Mouse (Mus musculus): ENCODE data around the gene Cdh1. TPM values are rescaled to one million over a fixed set of nuclear protein-coding genes. Genes with fewer than 3 reads are reported as not detected.

Gene Cdh1
- polyA plus RNA-seq, 1 experiment from 2014 or later: 0.19 TPM

DNA sequence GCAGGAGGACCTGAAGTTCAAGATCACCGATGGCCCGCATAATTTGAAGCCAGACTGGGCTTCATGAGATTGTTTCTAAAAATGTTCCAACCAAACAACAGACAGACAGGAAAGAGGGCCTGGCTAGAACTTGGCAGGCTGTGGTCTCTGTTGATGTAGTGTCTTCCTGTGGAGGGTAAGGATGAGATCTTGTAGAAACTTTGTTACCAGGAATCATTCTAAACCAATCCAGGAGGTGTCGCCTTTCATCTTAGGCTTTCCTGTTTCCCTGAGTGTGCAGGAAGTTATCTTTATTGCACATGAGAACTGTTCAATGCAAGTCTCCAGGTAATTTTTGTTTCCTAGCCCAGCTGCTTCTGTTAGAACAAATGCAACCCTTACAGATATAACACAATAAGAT lies 48.8 kb downstream of the Cdh1 start:
- H3K27me3 ChIP-seq (ENCODE audit: control insufficient read depth, insufficient read depth, low read length): no peaks in the 10 kb centered on the region
- ATAC-seq (ENCODE audit: low read depth): no peak
- WGBS: 92% methylated on average over 3 of the region's 3 CpGs
- H3K9ac ChIP-seq (replicated peaks; ENCODE audit: low read depth, low read length): no peak overlapping the region
- H3K4me1 ChIP-seq (ENCODE audit: control insufficient read depth, insufficient read depth, low read length): no peaks in the 10 kb centered on the region
- H3K27ac ChIP-seq (ENCODE audit: low read depth, low read length): no peak overlapping the region
- H3K4me3 ChIP-seq (ENCODE audit: low read depth, low read length): no peak overlapping the region
- no peaks in the 10 kb centered on the region for H3K9me3 ChIP-seq (ENCODE audit: control insufficient read depth, low read length)
- no peaks in the 10 kb centered on the region for H3K36me3 ChIP-seq (ENCODE audit: control insufficient read depth, insufficient read depth, low read length)
- H3K4me2 ChIP-seq (ENCODE audit: low read depth, low read length): no peak overlapping the region

DNA sequence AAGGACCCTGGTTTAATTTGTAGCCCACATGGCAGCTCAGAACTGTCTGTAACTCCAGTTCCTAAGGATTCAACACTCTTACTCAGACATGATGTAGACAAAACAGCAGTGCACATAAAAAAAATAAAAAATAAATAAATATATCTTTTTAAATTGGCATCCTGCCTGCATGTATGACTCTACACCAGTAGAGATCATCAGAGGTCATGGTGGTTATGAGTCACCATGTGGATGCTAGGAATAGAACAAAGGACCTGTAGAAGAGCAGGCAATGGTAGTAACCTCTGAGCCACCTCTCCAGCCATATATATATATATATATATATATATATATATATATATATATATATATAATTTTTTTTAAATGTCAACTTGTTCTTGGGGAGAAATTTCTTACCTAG lies 52.9 kb downstream of the Cdh1 start:
- H3K4me2 ChIP-seq (ENCODE audit: low read depth, low read length): no peak overlapping the region
- ATAC-seq (ENCODE audit: low read depth): no peak

DNA sequence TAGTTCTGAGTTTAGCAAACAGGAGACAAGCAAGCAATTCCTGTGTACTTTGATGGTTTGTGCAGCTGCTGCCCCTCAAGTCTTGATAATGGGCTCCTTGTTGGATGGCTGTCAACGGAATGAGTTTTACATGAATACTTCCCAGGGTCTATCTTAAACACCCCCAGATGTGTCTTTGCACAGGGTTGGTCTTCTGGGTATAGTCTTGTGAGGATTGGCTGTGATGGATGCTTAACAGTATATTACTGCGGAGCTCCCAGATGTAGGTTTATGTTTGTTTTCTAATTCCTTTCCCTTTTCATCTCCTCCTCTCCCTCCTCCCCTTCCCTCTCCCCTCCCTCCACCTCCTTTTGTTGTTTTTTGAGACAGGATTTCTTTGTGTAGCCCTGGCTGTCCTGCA lies 69.6 kb downstream of the Cdh1 start:
- H3K27me3 ChIP-seq (ENCODE audit: control insufficient read depth, insufficient read depth, low read length): no peaks in the 10 kb centered on the region
- ATAC-seq (ENCODE audit: low read depth): no peak
- no peaks in the 10 kb centered on the region for H3K36me3 ChIP-seq (ENCODE audit: control insufficient read depth, insufficient read depth, low read length)
- no peaks in the 10 kb centered on the region for H3K4me1 ChIP-seq (ENCODE audit: control insufficient read depth, insufficient read depth, low read length)
- no peak overlapping the region for H3K27ac ChIP-seq (ENCODE audit: low read depth, low read length)
- no peaks in the 10 kb centered on the region for H3K9me3 ChIP-seq (ENCODE audit: control insufficient read depth, low read length)
- H3K9ac ChIP-seq (replicated peaks; ENCODE audit: low read depth, low read length): no peak overlapping the region
- H3K4me2 ChIP-seq (ENCODE audit: low read depth, low read length): no peak overlapping the region
- 54% methylated on average over 2 of the region's 2 CpGs for WGBS
- no peak overlapping the region for H3K4me3 ChIP-seq (ENCODE audit: low read depth, low read length)

More for the DNA sequence above, 52.9 kb downstream of the Cdh1 start:
- no peaks in the 10 kb centered on the region for H3K9me3 ChIP-seq (ENCODE audit: control insufficient read depth, low read length)
- no peak overlapping the region for H3K4me3 ChIP-seq (ENCODE audit: low read depth, low read length)
- H3K27me3 ChIP-seq (ENCODE audit: control insufficient read depth, insufficient read depth, low read length): no peaks in the 10 kb centered on the region
- H3K36me3 ChIP-seq (ENCODE audit: control insufficient read depth, insufficient read depth, low read length): no peaks in the 10 kb centered on the region
- no peak overlapping the region for H3K9ac ChIP-seq (replicated peaks; ENCODE audit: low read depth, low read length)
- H3K4me1 ChIP-seq (ENCODE audit: control insufficient read depth, insufficient read depth, low read length): no peaks in the 10 kb centered on the region
- H3K27ac ChIP-seq (ENCODE audit: low read depth, low read length): no peak overlapping the region

DNA sequence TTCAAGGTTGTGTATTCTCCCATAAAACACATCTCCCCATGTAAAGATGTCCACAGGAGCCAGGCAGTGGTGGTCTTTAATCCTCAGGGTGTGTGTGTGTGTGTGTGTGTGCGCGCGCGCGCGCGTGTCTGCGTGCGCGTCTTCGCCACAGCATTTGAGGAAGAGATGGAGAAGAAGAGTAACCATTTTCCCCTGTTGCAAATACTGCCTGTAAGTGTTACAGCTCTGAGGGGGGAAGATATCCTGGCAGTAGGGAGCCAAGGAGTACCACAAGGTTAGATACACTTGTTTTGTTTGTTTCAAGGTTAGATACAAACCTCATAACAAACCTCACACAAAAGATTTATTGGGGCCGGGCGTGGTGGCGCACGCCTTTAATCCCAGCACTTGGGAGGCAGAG lies 71.2 kb downstream of the Cdh1 start:
- no peak overlapping the region for H3K27ac ChIP-seq (ENCODE audit: low read depth, low read length)
- H3K9me3 ChIP-seq (ENCODE audit: control insufficient read depth, low read length): no peaks in the 10 kb centered on the region
- no peak overlapping the region for H3K9ac ChIP-seq (replicated peaks; ENCODE audit: low read depth, low read length)
- H3K36me3 ChIP-seq (ENCODE audit: control insufficient read depth, insufficient read depth, low read length): no peaks in the 10 kb centered on the region
- 98% methylated on average over 15 of the region's 15 CpGs for WGBS
- H3K4me2 ChIP-seq (ENCODE audit: low read depth, low read length): no peak overlapping the region
- no peaks in the 10 kb centered on the region for H3K4me1 ChIP-seq (ENCODE audit: control insufficient read depth, insufficient read depth, low read length)
- H3K27me3 ChIP-seq (ENCODE audit: control insufficient read depth, insufficient read depth, low read length): no peaks in the 10 kb centered on the region
- H3K4me3 ChIP-seq (ENCODE audit: low read depth, low read length): no peak overlapping the region
- no peak for ATAC-seq (ENCODE audit: low read depth)

DNA sequence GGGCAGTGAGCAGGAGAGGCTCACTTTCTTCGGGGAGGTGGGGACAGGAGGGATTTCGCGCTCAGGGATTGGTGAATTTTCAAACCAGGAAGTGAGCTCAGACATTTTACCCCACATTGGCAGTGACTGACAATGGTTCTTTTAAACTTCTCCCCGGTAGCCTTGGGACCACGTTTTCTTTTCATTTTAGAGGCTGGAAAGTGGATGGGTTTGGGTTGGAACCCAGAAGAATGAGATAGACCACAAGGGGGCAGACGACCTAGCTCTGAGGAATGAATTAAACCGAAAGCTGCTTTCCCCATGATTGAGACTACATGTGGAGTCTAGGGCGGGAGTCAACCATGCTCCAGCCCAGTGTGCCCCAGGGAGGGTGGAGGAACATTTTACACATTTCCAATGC lies 71.7 kb downstream of the Cdh1 start:
- H3K36me3 ChIP-seq (ENCODE audit: control insufficient read depth, insufficient read depth, low read length): no peaks in the 10 kb centered on the region
- ATAC-seq (ENCODE audit: low read depth): no peak

DNA sequence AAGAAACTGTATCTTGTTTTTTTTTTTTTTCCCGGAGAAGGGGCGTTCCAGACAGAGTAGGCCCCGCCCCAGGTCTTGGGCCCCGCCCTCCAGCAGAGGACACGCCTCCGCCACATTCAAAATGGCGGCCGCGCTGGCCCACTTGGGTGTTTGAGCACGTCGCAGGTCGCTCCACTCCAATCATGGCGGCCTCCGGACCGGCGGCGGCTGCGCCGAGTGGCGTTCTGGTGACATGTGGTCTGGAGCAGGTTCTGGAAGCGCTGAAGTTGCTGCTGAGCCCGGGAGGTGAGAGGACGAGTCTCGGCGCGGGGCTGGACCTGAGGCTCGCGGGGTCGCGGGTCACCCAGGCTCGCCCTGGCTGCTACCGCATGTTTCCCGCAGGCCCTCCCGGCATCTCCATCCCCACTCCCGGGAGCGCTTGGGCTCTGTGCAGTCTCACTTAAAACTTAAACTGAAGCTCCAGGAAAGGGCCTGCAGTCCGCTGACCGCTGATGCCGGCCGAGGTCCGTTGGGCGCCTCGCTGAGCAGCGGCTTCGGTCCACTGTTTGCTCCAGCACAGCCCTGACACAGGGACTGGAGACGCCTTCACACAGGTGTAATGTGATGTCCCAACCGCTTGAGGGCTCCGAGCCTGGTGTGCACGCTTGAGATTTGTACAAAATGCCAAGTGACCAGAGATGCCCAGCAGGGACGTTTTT lies 80.0 kb downstream of the Cdh1 start, which contains the start of gene Tango6:
Gene Tango6, plus strand, starts transcription at position 98 of the 698 bp plus-strand sequence.
- H3K9me3 ChIP-seq (ENCODE audit: control insufficient read depth, low read length): no peaks in the 10 kb centered on the region
- under 1% methylated on average over 43 of the region's 50 CpGs for WGBS
- H3K4me1 ChIP-seq (ENCODE audit: control insufficient read depth, insufficient read depth, low read length): no peaks in the 10 kb centered on the region
- peak within 1 kb of the TSS; percentile 63 for H3K4me3 ChIP-seq (ENCODE audit: low read depth, low read length)
- no peaks in the 10 kb centered on the region for H3K36me3 ChIP-seq (ENCODE audit: control insufficient read depth, insufficient read depth, low read length)
- peak within 1 kb of the TSS; percentile 65 for H3K9ac ChIP-seq (replicated peaks; ENCODE audit: low read depth, low read length)
- peak within 1 kb of the TSS; percentile 50 for H3K4me2 ChIP-seq (ENCODE audit: low read depth, low read length)
- H3K27me3 ChIP-seq (ENCODE audit: control insufficient read depth, insufficient read depth, low read length): no peaks in the 10 kb centered on the region
- peak within 1 kb of the TSS; percentile 88 for H3K27ac ChIP-seq (ENCODE audit: low read depth, low read length)
- peak; percentile 94 for ATAC-seq (ENCODE audit: low read depth)

More for the DNA sequence above, 71.7 kb downstream of the Cdh1 start:
- Histone ChIP-seq H3K27me3 (ENCODE audit: control insufficient read depth, insufficient read depth, low read length) (no peaks in the 10 kb centered on the region), H3K27ac (ENCODE audit: low read depth, low read length) (no peak overlapping the region), H3K4me2 (ENCODE audit: low read depth, low read length) (no peak overlapping the region), H3K4me1 (ENCODE audit: control insufficient read depth, insufficient read depth, low read length) (no peaks in the 10 kb centered on the region), H3K9ac (replicated peaks; ENCODE audit: low read depth, low read length) (no peak overlapping the region), H3K4me3 (ENCODE audit: low read depth, low read length) (no peak overlapping the region), H3K9me3 (ENCODE audit: control insufficient read depth, low read length) (no peaks in the 10 kb centered on the region)
- WGBS: 82% methylated on average over 8 of the region's 8 CpGs

DNA sequence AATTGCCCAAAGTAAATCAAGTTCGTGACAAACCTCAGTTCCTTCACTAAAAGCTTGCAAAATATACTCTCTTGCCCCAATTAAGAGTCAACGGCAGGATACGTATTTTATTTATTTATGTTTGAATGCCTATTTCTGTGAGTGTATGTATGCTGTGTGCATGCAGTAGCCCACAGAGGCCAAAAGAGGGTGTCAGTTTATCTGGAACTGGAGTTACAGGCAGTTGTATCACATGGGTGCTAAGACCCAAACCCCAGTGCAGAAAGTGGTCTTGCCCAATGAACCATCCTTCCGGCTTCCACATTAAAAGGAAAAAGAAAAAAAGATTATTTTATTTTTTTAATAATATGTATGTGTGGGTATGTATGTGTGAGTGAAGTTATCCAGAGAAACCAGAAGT lies 81.2 kb downstream of the Cdh1 start:
- no peak for ATAC-seq (ENCODE audit: low read depth)
- no peaks in the 10 kb centered on the region for H3K36me3 ChIP-seq (ENCODE audit: control insufficient read depth, insufficient read depth, low read length)
- H3K9ac ChIP-seq (replicated peaks; ENCODE audit: low read depth, low read length): no peak overlapping the region
- whole genome bisulfite sequencing: 98% methylated on average over 4 of the region's 4 CpGs
- no peaks in the 10 kb centered on the region for H3K4me1 ChIP-seq (ENCODE audit: control insufficient read depth, insufficient read depth, low read length)
- no peak overlapping the region for H3K27ac ChIP-seq (ENCODE audit: low read depth, low read length)
- H3K4me2 ChIP-seq (ENCODE audit: low read depth, low read length): no peak overlapping the region
- no peak overlapping the region for H3K4me3 ChIP-seq (ENCODE audit: low read depth, low read length)
- H3K9me3 ChIP-seq (ENCODE audit: control insufficient read depth, low read length): no peaks in the 10 kb centered on the region
- no peaks in the 10 kb centered on the region for H3K27me3 ChIP-seq (ENCODE audit: control insufficient read depth, insufficient read depth, low read length)

DNA sequence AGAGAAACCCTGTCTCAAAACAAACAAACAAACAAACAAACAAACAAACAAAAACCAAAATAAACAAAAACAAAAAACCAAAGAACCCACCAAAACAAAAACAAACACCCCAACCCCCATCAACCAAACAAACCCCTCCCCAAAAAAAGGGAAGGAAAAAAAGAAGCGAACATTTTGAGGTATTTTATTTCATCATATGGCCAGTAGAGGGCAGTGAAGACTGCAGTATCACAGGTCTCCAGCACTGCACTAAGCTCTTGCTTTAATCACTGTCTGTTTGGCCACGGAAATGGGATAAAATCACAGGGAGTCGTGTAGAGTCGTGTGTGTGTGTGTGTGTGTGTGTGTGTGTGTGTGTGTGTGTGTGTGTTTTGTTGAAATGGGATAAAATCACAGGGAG lies 84.3 kb downstream of the Cdh1 start:
- Histone ChIP-seq H3K9me3 (ENCODE audit: control insufficient read depth, low read length) (no peaks in the 10 kb centered on the region), H3K27me3 (ENCODE audit: control insufficient read depth, insufficient read depth, low read length) (no peaks in the 10 kb centered on the region), H3K4me3 (ENCODE audit: low read depth, low read length) (no peak overlapping the region), H3K36me3 (ENCODE audit: control insufficient read depth, insufficient read depth, low read length) (no peaks in the 10 kb centered on the region), H3K9ac (replicated peaks; ENCODE audit: low read depth, low read length) (no peak overlapping the region), H3K4me1 (ENCODE audit: control insufficient read depth, insufficient read depth, low read length) (no peaks in the 10 kb centered on the region), H3K27ac (ENCODE audit: low read depth, low read length) (no peak overlapping the region), H3K4me2 (ENCODE audit: low read depth, low read length) (no peak overlapping the region)
- WGBS: 1% methylated on average over 4 of the region's 4 CpGs
- ATAC-seq (ENCODE audit: low read depth): peak; percentile 47; the same call in 1 of the 2 replicates

DNA sequence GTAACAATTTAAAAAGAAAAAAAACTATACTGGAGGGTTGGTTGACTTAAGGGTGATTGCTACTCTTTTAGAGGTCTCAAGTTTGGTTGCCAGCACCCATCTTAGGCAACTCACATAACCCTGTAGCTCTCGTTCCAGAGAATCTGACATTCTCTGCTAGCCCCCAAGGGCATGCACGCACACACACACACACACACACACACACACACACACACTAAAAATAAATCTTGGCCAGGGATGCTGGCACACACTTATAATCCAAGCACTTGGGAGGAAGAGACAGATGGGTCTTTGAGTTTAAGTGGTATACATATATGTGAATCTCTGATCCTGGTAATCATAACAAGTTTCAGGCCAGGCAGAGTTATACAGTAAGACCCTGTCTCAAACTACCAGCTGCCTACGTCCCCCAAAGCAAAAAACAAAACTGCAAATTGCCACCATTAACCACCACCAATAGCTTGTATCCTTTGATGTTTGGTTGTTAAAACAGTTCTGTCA lies 94.6 kb downstream of the Cdh1 start:
- Histone ChIP-seq H3K9ac (replicated peaks; ENCODE audit: low read depth, low read length) (no peak overlapping the region), H3K9me3 (ENCODE audit: control insufficient read depth, low read length) (no peaks in the 10 kb centered on the region), H3K4me1 (ENCODE audit: control insufficient read depth, insufficient read depth, low read length) (no peaks in the 10 kb centered on the region), H3K36me3 (ENCODE audit: control insufficient read depth, insufficient read depth, low read length) (peaks cover 8% of the 10 kb centered on the region), H3K4me3 (ENCODE audit: low read depth, low read length) (no peak overlapping the region), H3K27ac (ENCODE audit: low read depth, low read length) (no peak overlapping the region), H3K27me3 (ENCODE audit: control insufficient read depth, insufficient read depth, low read length) (no peaks in the 10 kb centered on the region), H3K4me2 (ENCODE audit: low read depth, low read length) (no peak overlapping the region)
- no peak for ATAC-seq (ENCODE audit: low read depth)
- WGBS: 89% methylated on average over 3 of the region's 3 CpGs

All from neural tube, embryonic 14.5 days (tissue).